Mouse (Mus musculus) G1E-ER4 (cell line): ENCODE results near the gene Mmp12. TPM values are rescaled to one million over a fixed set of nuclear protein-coding genes. Genes with fewer than 3 reads are reported as not detected.

ENCODE experiments used
- GATA1 ChIP-seq: IDR thresholded peaks from one replicate; pipeline ENCODE4 v1.8.0; 2012; ENCODE audit warnings: low read length, inconsistent platforms
- polyA plus RNA-seq: library from polyadenylated mRNA; stranded (reverse); fragments of >175 nt; gene quantifications from 2 replicates; pipeline ENCODE4 v1.2.3, GENCODE M21; 2012

The Mmp12 gene
- not detected in 2 replicates for polyA plus RNA-seq

GRCm38 (mm10) chr9:7344107-7344506, at the start of gene Mmp12:
Gene Mmp12 (plus strand): TSS chr9:7344381.
- no peak for TF ChIP-seq GATA1

GRCm38 (mm10) chr9:7331847-7332246, 12.3 kb upstream of the Mmp12 start:
- no peak for TF ChIP-seq GATA1

- TF ChIP-seq GATA1 = no peak
These were observed 8.2 kb upstream of the Mmp12 start for GRCm38 (mm10) chr9:7335766-7336680.

- TF ChIP-seq GATA1 = no peak
These were observed 7.3 kb upstream of the Mmp12 start for GRCm38 (mm10) chr9:7336740-7337483.

- no peak for TF ChIP-seq GATA1
These were observed 1.3 kb downstream of the Mmp12 start for GRCm38 (mm10) chr9:7345513-7345912.

- TF ChIP-seq GATA1 = no peak
These were observed 10.4 kb downstream of the Mmp12 start for GRCm38 (mm10) chr9:7354535-7354934.

- TF ChIP-seq GATA1 = no peak
These were observed 43.8 kb downstream of the Mmp12 start, which contains the start of gene Mmp1b for GRCm38 (mm10) chr9:7387947-7388346. Gene Mmp1b (minus strand): TSS chr9:7388047.

Other genes starting within 250 kb of the Mmp12 start
- gene Dync2h1, start 159.9 kb upstream of the Mmp12 start, polyA plus RNA-seq = 0.24 and 0.44 TPM in 2 replicates
- gene Dcun1d5, start 159.9 kb upstream of the Mmp12 start, polyA plus RNA-seq = 165 and 279 TPM in 2 replicates
- gene Mmp13, start 71.9 kb upstream of the Mmp12 start, polyA plus RNA-seq = not detected in 2 replicates
- gene Mmp1b, start 43.7 kb downstream of the Mmp12 start, polyA plus RNA-seq = not detected in 2 replicates
- not detected in 2 replicates for gene Mmp3, start 101.4 kb downstream of the Mmp12 start, polyA plus RNA-seq
- not detected in 2 replicates for gene Mmp10, start 158.0 kb downstream of the Mmp12 start, polyA plus RNA-seq
- gene Mmp8, start 214.1 kb downstream of the Mmp12 start, polyA plus RNA-seq = not detected in 2 replicates
- not detected in 2 replicates for gene Mmp27, start 227.0 kb downstream of the Mmp12 start, polyA plus RNA-seq